Mouse (Mus musculus) c-Kit-positive CD71-positive TER-119-positive erythroid progenitor cells, embryonic 14.5 days (primary cell): Measurements from ENCODE around the gene Brd3os.

ENCODE experiments used
- DNase-seq: peaks from one replicate; pipeline ENCODE4 v3.0.0-alpha.2; 2013; ENCODE audit warnings: low spot score

Brd3os gene

GRCm38 (mm10) chr2:27469292-27469990 lies 27.3 kb downstream of the Brd3os start:
- no peak for DNase-seq

- DNase-seq: no peak
These were observed 27.8 kb downstream of the Brd3os start for GRCm38 (mm10) chr2:27469991-27470355.

DNA sequence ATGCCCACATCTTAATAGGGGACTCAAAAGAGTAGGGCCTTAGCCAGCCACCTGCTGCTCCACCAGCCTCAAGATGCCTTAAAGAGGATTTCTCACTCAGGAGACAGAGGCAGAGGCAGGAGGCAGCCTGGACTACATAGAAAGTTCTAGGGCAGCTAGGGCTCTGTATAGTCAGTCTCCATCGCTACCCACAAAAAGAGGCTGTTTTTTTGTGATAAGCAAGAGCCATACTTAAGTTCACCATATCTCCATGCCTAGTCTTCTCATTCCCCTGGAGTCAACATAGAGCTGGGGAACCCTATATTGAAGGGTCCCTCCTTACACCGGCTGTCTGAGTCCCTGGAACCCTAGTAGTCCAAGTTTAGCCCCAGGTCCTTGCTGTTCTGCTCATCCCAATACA lies 28.4 kb downstream of the Brd3os start:
- DNase-seq: peak; percentile 57

DNA sequence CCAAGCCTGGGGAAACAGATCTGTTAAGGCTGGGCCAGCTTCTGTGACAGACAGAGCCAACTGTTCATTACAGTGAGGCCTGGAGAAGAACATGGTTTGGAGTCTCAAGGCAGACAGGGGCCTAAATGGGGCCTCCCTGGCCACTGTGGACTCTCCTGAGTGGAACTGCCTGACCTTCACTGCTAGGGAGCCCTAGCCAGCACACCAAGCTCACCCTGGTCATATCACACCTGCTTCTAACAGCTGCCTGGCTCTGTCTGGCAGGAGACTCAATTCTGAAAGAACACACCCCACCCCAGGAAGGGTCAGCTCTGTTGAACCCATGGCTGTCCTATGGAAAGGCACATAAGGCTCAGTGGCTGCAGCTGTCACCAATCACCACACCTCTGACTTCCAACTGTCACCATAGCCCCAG lies 29.1 kb downstream of the Brd3os start:
- DNase-seq: no peak

DNA sequence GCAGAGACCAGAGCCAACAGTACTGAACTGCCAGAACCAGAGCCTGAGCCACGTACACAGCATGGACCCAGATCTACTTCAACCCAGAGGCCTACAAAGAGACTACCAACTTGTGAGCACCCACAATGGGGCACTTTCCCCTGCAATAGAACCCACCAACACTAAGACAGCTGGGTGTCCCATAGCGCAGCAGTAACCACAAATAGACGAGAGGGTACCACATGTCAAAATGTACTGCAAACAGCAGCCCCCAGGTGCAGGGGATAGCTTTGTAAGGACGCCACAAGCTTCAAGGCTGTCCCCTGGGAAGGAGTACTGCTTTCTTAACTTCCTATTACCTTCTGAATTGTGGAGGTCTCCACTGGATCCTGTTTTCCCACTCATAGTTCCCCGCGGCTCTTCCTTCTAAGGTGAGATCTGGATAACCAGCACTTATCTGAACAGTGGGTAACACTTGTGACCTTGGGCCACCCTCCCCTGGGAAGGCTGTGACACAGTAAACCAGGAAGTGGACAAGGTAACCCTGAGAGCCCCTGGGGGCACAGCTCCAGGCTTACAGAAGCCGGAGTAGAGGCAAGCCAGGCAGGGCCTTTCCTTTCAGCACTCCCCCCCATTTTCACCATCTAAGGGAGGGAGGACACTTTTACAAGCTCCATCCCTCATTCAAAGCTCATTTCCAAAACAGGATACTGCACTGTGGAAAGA lies 31.1 kb downstream of the Brd3os start:
- DNase-seq: no peak

DNA sequence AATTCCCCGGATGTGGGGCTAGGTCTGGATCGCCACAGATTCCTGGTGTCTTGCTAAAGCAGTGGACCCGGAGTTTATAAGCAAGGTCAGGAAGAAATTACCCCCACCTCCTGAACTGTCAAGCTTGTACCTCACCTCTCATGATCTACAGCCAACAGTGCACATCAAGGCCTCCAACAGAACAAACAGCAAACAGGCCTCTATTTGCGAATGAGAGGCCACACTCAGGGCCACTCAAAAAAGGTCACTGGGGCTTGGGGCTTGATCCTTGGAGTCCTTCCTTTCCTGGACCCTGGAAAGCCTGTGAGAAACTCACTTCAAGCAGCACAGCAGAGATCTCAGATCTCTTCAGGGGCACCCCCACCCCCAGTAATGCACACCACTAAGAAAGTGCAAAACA lies 31.8 kb downstream of the Brd3os start:
- no peak for DNase-seq

GRCm38 (mm10) chr2:27474621-27475484 lies 32.7 kb downstream of the Brd3os start:
- DNase-seq: no peak

- peak; percentile 81 for DNase-seq
These were observed 33.6 kb downstream of the Brd3os start for GRCm38 (mm10) chr2:27475495-27476302.

DNA sequence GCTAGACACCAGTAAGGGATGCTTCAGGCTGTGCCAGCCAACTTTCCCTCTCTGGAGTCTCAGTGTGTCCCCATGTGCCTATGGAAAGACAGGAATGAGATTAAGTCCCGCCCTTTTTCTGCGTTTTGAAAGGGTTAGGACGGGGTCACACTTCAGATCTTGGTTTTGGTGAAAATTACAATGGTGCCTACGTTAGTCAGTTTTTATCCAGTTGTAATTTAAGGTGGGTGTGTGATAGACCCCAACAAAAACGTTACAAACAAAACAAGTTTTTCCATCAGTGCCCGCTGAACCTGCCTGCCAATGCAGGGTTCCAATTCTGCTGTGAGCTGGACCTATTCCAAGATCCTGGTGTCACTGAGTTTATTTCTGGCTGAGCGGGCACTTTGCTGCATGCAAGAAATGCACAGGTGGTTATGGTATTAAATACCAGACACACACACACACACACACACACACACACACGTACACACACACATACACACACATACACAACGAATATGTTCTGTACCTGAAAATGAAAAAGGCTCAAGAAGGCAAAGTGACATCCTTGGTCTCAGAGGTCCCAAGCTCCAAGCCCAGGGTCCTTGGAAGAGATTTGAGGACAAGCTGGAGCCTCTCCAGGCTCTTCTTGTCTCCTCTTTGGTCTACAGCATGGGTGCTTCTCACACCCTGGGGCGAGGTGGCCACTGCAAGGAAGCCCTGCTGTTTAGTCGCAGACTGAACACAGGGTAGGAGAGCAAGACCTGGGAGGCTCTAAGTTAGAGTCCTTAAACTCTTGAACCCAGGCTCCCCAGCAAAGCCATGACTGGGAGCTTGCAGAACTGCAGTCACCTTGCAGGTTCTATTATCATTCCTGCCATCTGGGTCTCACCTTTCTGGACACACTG lies 34.4 kb downstream of the Brd3os start:
- DNase-seq: no peak

DNA sequence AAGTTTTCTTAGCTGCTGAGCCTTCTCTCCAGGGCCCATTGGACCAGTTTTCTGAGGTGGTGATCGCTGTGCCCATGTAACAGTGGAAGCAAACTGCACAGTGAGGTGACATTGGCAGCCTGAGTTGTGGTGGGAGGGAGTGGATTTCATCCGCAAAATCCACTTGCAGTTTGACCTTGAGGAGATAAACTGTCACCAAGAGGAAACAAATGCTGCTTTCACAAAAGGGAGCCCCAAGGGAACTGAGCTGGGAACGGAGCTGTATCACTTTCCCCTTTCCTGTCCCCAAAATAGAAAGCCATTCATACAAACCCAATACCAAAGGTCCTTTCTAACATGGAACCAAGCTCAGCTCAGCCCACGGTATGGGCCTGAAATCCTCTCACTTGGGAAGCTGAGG lies 37.7 kb downstream of the Brd3os start:
- DNase-seq: no peak

GRCm38 (mm10) chr2:27480367-27480766 lies 38.2 kb downstream of the Brd3os start:
- no peak for DNase-seq

- DNase-seq: no peak
These were observed 40.2 kb downstream of the Brd3os start for GRCm38 (mm10) chr2:27482265-27482861.

DNA sequence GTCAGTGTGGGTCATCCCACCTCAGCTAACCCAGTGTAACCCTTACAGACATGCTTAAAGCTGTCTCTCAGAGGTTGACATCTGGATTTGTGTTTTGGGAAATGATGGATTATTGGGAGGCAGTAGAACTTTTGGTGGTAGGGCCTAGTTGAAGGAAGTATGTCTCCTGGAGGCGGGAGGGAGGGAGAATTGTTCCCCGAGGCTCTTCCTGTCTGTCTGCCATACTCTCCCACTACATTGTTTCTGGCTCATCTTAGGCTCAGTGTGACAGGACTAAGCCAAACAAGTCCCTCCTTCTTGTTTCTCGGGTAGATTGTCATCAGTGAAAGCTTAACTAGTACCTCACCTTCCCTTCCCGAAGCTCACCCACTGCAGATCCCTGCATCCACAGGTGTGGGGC lies 44.6 kb downstream of the Brd3os start:
- DNase-seq: no peak

- DNase-seq: no peak
These were observed 45.4 kb downstream of the Brd3os start for GRCm38 (mm10) chr2:27487336-27488049.

DNA sequence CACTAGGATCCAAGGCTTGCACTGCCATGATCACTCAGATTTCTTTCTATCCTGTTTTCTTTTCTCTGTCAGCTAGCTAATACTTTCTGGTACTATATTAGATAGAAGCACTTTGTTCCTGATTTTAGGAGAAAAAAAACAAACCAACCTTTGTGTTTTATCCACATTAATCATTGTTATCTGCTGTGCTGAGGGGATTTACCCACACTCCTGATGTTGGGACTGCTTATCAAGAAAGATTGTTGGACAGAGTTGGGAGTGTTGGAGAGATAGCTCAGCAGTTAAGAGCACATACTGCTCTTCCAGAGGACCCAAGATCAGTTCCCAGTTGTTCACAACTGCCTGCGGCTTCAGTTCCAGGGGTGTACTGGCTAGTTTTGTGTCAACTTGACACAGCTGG lies 46.2 kb downstream of the Brd3os start:
- no peak for DNase-seq

DNA sequence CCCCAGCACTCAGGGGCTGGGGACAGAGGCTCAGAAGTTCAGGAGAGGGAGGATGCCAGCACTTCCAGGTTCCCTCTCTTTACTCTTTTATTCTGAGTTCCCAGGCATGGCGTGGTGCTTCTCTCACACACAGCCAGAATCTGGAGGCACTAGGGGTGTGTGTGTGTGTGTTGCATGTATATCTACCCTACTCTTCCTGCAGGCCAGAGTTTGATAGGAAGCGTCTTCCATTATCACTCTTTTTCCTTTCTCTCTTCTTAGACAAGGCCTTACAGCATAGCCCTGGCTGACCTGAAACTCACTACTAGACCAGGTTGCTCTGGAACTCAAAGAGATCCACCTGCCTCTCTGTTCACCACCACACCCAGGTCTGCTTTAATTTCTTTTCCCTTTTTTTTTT lies 48.8 kb downstream of the Brd3os start:
- DNase-seq: no peak
